Mouse (Mus musculus): ENCODE results near the gene Efcab5. TPM values are rescaled to one million over a fixed set of nuclear protein-coding genes. Genes with fewer than 3 reads are reported as not detected.
"Not testable (repeated sequence)": the region's sequence is repeated elsewhere in the genome, so short reads cannot be mapped to it uniquely, and the experiment has no call there.

The Efcab5 gene
- polyA plus RNA-seq, 1 experiment: 1.7 TPM

- no peak for TF ChIP-seq CTCF (IDR thresholded peaks at IDR 0.05; ENCODE audit: borderline replicate concordance, insufficient read depth, low read depth, low read length)
- no peak for TF ChIP-seq POLR2A (IDR thresholded peaks at IDR 0.05; ENCODE audit: borderline replicate concordance, insufficient read depth, low read length)
- H3K4me3 ChIP-seq (replicated peaks; ENCODE audit: insufficient read depth, low read depth, low read length): no peak overlapping the region
- peak in 1 of 2 experiments; percentile 12 for DNase-seq
- H3K4me1 ChIP-seq (ENCODE audit: control insufficient read depth, insufficient read depth, low read length): no peaks in the 10 kb centered on the region
- H3K27me3 ChIP-seq (ENCODE audit: control insufficient read depth, insufficient read depth, low read length): no peaks in the 10 kb centered on the region
- WGBS: 63% methylated on average over 4 of the region's 4 CpGs
- no peak overlapping the region; the same call in 1 of the 2 replicates for H3K27ac ChIP-seq (ENCODE audit: insufficient read depth, low read length)
Observed at GRCm38 (mm10) chr11:77173731-77174130, 15.0 kb downstream of the Efcab5 start.

- Histone ChIP-seq H3K27me3 (ENCODE audit: control insufficient read depth, insufficient read depth, low read length) (no peaks in the 10 kb centered on the region), H3K4me3 (replicated peaks; ENCODE audit: insufficient read depth, low read depth, low read length) (no peak overlapping the region), H3K27ac (ENCODE audit: insufficient read depth, low read length) (no peak overlapping the region), H3K4me1 (ENCODE audit: control insufficient read depth, insufficient read depth, low read length) (no peaks in the 10 kb centered on the region)
- TF ChIP-seq POLR2A (IDR thresholded peaks at IDR 0.05; ENCODE audit: borderline replicate concordance, insufficient read depth, low read length): no peak
- TF ChIP-seq CTCF (IDR thresholded peaks at IDR 0.05; ENCODE audit: borderline replicate concordance, insufficient read depth, low read depth, low read length): no peak
- 88% methylated on average over 1 of the region's 1 CpGs for WGBS
- DNase-seq: no peak
Observed at GRCm38 (mm10) chr11:77160744-77161143, 28.0 kb downstream of the Efcab5 start.

GRCm38 (mm10) chr11:77160341-77160740 lies 28.4 kb downstream of the Efcab5 start:
- Histone ChIP-seq H3K4me3 (replicated peaks; ENCODE audit: insufficient read depth, low read depth, low read length) (no peak overlapping the region), H3K27ac (ENCODE audit: insufficient read depth, low read length) (no peak overlapping the region), H3K27me3 (ENCODE audit: control insufficient read depth, insufficient read depth, low read length) (no peaks in the 10 kb centered on the region), H3K4me1 (ENCODE audit: control insufficient read depth, insufficient read depth, low read length) (no peaks in the 10 kb centered on the region)
- DNase-seq: no peak
- 89% methylated on average over 9 of the region's 9 CpGs for WGBS
- TF ChIP-seq CTCF (IDR thresholded peaks at IDR 0.05; ENCODE audit: borderline replicate concordance, insufficient read depth, low read depth, low read length) (no peak), POLR2A (IDR thresholded peaks at IDR 0.05; ENCODE audit: borderline replicate concordance, insufficient read depth, low read length) (no peak)

- no peaks in the 10 kb centered on the region for H3K27me3 ChIP-seq (ENCODE audit: control insufficient read depth, insufficient read depth, low read length)
- H3K27ac ChIP-seq (ENCODE audit: insufficient read depth, low read length): no peak overlapping the region
- 87% methylated on average over 5 of the region's 5 CpGs for WGBS
Observed at GRCm38 (mm10) chr11:77154214-77154613, 34.6 kb downstream of the Efcab5 start.

GRCm38 (mm10) chr11:77150806-77151205 lies 38.0 kb downstream of the Efcab5 start:
- WGBS: 32% methylated on average over 6 of the region's 6 CpGs
- no peak for DNase-seq
- TF ChIP-seq POLR2A (IDR thresholded peaks at IDR 0.05; ENCODE audit: borderline replicate concordance, insufficient read depth, low read length) (no peak), CTCF (IDR thresholded peaks at IDR 0.05; ENCODE audit: borderline replicate concordance, insufficient read depth, low read depth, low read length) (no peak)
- H3K4me3 ChIP-seq (replicated peaks; ENCODE audit: insufficient read depth, low read depth, low read length): no peak overlapping the region
- H3K27ac ChIP-seq (ENCODE audit: insufficient read depth, low read length): no peak overlapping the region
- H3K27me3 ChIP-seq (ENCODE audit: control insufficient read depth, insufficient read depth, low read length): no peaks in the 10 kb centered on the region
- H3K4me1 ChIP-seq (ENCODE audit: control insufficient read depth, insufficient read depth, low read length): no peaks in the 10 kb centered on the region

More at GRCm38 (mm10) chr11:77154214-77154613, 34.6 kb downstream of the Efcab5 start:
- Histone ChIP-seq H3K4me1 (ENCODE audit: control insufficient read depth, insufficient read depth, low read length) (no peaks in the 10 kb centered on the region), H3K4me3 (replicated peaks; ENCODE audit: insufficient read depth, low read depth, low read length) (no peak overlapping the region)
- TF ChIP-seq CTCF (IDR thresholded peaks at IDR 0.05; ENCODE audit: borderline replicate concordance, insufficient read depth, low read depth, low read length) (no peak), POLR2A (IDR thresholded peaks at IDR 0.05; ENCODE audit: borderline replicate concordance, insufficient read depth, low read length) (no peak)
- DNase-seq: no peak

- 57% methylated on average over 22 of the region's 22 CpGs for WGBS
- DNase-seq; H3K27me3 ChIP-seq (ENCODE audit: control insufficient read depth, insufficient read depth, low read length); H3K4me3 ChIP-seq (replicated peaks; ENCODE audit: insufficient read depth, low read depth, low read length); H3K27ac ChIP-seq (ENCODE audit: insufficient read depth, low read length); H3K4me1 ChIP-seq (ENCODE audit: control insufficient read depth, insufficient read depth, low read length): not testable (repeated sequence)
Observed at GRCm38 (mm10) chr11:77149783-77150630, 38.8 kb downstream of the Efcab5 start.

- DNase-seq: no peak
- 90% methylated on average over 2 of the region's 2 CpGs for WGBS
Observed at GRCm38 (mm10) chr11:77148774-77149173, 40.0 kb downstream of the Efcab5 start.

GRCm38 (mm10) chr11:77147753-77148152 lies 41.0 kb downstream of the Efcab5 start:
- H3K27me3 ChIP-seq (ENCODE audit: control insufficient read depth, insufficient read depth, low read length): no peaks in the 10 kb centered on the region
- 96% methylated on average over 3 of the region's 3 CpGs for WGBS
- H3K4me1 ChIP-seq (ENCODE audit: control insufficient read depth, insufficient read depth, low read length): no peaks in the 10 kb centered on the region
- no peak for TF ChIP-seq POLR2A (IDR thresholded peaks at IDR 0.05; ENCODE audit: borderline replicate concordance, insufficient read depth, low read length)
- no peak for TF ChIP-seq CTCF (IDR thresholded peaks at IDR 0.05; ENCODE audit: borderline replicate concordance, insufficient read depth, low read depth, low read length)
- H3K27ac ChIP-seq (ENCODE audit: insufficient read depth, low read length): no peak overlapping the region
- DNase-seq: no peak
- no peak overlapping the region for H3K4me3 ChIP-seq (replicated peaks; ENCODE audit: insufficient read depth, low read depth, low read length)

More at GRCm38 (mm10) chr11:77148774-77149173, 40.0 kb downstream of the Efcab5 start:
- TF ChIP-seq POLR2A (IDR thresholded peaks at IDR 0.05; ENCODE audit: borderline replicate concordance, insufficient read depth, low read length) (no peak), CTCF (IDR thresholded peaks at IDR 0.05; ENCODE audit: borderline replicate concordance, insufficient read depth, low read depth, low read length) (no peak)
- no peaks in the 10 kb centered on the region for H3K27me3 ChIP-seq (ENCODE audit: control insufficient read depth, insufficient read depth, low read length)
- H3K4me3 ChIP-seq (replicated peaks; ENCODE audit: insufficient read depth, low read depth, low read length): no peak overlapping the region
- H3K4me1 ChIP-seq (ENCODE audit: control insufficient read depth, insufficient read depth, low read length): no peaks in the 10 kb centered on the region
- H3K27ac ChIP-seq (ENCODE audit: insufficient read depth, low read length): no peak overlapping the region
